Mouse (Mus musculus) thymus, postnatal 0 days (tissue): ENCODE measurements around the gene Asna1. TPM values are rescaled to one million over a fixed set of nuclear protein-coding genes. Genes with fewer than 3 reads are reported as not detected.

ENCODE experiments used
- DNase-seq: peaks from one replicate; pipeline ENCODE4 v3.0.0-alpha.2; 2015; ENCODE audit warnings: low spot score
- microRNA-seq: library from miRNA; unstranded; fragments of <30 nt; microRNA quantifications from one replicate; pipeline ENCODE4, GENCODE M21; 2016; ENCODE audit warnings: borderline number of aligned reads
- polyA plus RNA-seq: library from polyadenylated mRNA; unstranded; fragments of >200 nt; fragmentation: Nextera tagmentation; extraction: Ambion mirVana; gene quantifications from 2 replicates; pipeline ENCODE4 v1.2.1, GENCODE M21; 2015

The Asna1 gene
- polyA plus RNA-seq, 1 experiment from 2014 or later, result 90.7 TPM

DNA sequence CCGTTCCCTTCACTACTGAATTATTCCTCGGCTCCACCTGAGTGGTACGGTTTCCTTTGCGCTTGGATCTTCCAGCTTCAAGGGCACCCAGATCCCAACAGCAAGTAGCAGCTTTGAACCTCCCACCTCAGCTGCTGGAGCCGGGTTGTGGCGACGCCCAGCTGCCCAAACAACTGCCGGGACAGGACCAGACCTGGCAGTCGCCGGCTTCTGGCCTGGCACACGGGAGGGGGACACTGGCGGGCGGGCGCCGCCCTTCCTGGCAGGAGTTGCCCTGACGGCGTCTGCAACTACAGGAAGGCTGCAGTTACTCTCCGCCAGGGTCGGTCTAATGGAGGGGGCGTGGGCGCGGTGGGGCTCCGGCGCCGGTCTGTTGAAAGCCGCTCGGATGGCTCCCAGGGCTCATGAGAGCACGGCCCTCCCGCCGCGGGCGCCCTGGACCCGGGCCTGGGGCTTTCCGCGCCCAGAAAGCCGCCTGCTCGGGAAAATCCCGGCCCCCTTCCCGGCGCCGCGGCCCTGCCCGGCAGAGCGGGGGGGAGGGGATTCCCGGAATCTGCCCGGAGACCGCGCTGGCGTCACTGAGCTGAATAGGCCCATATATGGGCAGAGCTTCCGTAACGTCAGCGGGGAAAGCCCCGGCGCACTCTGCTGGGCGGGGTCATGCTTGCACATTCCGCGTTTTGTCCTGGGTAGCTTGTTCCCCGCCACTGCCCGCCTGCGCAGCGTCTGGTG is 48.9 kb downstream of the Asna1 start:
- peak; percentile 91 for DNase-seq

DNA sequence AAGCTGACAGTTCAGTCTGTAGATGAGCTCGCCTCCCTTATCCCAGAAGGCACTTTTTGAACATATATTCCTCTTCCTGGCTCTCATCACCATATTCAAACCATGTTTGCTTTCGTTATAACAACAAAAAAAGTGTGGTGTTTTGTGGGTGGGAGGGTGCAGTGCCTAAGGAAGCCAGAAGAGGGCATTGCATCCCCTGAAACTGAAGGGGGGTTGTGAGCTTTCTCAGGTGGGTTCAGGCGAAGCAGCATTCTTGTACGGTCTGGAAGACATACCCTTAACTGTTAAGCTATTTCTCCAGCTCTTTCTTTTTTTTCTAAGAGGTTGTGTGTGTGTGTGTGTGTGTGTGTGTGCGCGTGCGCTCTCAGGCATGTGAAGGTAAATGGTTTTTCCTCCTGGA is 49.6 kb downstream of the Asna1 start:
- DNase-seq, result peak; percentile 84

DNA sequence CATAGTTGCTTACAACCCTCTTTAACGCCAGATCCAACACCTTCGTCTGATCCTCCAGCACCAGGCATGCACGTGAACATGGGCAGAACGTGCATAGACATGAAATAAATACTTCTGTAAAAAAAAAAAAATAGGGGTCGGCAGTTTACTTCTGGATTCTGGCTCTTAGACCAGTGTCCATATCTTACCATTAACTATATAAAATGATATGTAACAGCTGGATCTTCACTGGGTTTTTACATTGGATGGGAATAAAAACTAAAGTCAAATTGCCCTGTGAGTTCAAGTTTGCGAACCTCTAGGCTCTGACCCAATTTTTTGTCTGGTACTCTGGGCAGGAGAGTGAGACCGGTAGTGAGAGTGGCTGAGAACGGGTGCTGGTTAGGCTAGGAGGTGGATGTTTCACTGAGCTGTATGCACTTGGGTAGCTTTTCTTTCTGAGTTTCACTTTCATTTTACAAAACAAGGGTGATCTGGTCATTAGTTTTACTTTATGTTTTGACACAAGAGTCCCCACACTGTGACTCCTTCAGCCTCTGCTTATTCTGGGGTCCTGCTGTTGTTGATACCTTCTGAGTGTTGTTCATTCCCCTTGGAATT is 50.4 kb downstream of the Asna1 start:
- no peak for DNase-seq

DNA sequence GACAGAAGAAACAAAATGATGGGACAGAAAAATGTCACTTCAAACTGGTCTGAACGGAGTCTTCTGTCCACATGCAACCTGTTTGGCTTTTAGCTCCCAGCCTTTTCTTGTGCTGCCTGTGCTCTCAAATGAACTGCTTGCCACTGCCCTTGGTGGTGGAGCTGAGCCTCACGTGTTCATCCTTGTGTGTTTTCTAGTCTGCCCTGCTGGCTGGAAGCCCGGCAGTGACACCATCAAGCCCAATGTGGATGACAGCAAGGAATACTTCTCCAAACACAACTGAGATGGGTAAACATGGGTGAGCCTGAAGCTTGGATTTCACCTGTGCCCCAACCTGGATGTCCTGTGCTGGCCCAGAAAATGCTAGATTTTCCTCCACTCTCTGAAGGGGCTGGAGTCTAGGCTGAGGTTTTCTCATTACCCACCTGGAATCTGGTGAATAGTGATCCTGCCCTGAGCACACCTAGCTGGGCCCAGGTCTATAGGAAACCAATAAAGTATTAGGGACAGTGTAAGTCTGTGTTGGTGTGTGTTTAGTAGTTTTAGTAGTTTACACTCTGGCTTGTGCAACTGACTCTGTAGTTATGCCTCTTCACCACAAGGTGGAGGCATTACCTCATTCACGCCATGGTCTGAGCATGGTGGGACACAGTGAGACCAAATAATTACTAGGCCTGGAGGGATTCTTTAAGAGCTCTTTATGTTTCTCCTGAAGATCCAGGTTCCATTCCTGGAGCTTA is 51.1 kb downstream of the Asna1 start:
- DNase-seq, result peak; percentile 70

DNA sequence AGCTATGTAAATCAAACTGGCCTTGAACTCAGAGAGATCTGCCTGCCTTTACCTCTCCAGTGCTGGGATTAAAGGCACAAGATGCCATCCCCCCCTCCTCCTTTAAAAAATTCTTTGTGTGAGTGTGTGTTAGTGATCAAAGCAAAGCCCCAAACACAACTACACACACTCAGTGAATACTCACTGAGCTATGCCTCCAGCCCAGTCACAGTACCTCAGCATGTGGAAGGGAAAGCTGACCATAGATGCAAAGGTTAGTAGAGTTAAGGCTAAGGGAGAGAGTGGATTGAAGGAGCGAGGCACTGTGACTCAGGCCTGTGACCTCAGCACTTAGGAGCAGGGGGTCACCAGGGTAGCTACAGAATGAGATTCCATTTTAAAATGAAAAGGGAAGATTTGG is 52.0 kb downstream of the Asna1 start:
- no peak for DNase-seq

DNA sequence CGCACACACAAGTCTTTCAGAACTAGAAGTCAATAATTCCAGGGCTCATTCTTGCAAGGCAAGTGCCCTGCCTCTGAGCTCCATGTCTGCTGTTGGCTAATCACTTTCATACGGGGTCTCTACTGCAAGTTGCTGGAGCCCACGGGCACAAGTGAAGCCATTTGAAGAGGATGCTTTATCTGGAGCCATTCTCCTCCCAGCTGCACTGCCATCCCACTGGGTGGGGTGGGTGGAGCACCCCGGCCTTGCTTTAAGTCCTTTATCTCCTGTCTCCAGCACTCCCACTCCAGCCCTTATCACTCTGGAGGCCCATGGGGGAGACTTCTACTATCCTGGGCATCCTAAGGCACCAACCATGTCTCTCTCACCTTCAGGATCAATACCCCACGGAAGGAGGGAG is 54.2 kb downstream of the Asna1 start:
- no peak for DNase-seq

DNA sequence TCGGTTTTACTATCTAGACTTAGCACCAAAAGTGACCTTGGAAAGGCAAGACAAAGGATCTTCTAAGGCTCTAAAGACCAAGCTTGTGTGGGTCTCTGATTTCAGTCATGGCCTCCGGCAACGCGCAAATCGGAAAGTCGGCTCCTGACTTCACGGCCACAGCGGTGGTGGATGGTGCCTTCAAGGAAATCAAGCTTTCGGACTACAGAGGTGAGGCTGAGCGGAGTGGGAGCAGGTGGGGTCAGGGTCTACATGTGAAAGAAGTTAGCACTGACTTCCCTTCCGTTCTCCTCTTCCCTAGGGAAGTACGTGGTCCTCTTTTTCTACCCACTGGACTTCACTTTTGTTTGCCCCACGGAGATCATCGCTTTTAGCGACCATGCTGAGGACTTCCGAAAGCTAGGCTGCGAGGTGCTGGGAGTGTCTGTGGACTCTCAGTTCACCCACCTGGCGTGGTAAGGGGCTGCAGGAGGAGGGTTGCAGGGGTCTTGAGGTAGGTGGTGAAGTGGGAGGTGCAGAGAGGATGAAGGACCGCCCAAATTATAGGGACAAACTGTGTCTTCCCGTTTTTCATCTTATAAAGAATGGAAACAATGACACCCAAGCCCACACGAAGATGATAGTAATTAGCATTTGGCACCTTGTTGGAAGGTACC is 54.8 kb downstream of the Asna1 start:
- no peak for DNase-seq

DNA sequence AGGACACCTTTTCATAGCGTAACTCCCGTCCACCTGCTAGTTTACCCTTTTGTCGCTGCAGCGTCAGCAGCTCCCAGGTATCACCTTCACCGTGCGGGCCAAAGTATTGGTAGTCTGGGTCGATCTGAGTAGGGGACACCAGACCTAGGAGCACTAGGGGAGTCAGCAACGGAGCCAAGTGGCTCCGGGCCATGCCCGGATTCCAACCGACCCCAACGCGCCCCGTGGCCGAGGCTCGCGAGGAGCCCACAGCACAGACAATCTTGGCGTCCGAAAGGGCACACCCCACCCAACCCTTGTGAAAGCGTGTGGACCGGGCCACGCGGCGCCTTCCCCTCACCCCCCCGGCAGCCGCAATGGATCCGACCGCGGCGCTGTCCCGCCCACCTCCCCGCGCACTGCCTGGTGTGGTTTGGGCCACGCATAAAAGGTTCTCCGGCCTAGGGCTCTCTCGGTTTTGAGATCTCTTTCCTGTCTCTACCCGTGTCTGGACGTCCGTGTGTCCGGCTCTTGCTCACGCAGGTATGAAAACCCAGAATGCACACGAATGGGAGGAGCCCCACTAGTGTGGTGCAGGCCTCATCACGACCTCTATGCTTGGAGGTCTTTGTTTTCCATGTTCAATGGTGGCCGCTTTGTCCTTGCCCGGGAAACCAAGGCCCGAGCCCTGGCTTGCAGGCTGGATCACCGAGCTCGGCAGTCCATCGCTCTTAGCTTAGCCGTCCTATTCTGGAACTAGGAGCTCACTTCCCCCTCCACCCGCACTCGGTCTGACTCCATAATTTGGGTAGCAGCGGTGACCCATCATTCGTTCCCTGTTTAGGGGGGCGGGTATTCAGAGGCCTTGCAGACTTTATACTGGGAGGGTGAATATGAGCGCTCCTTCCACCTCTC is 55.6 kb downstream of the Asna1 start, which contains the start of the genes Gm49661, Prdx2 and Rnaseh2a:
Gm49661 (minus strand) TSS at position 193 of the 894 bp plus-strand sequence.
Prdx2 (plus strand) TSS at position 347 of the 894 bp plus-strand sequence.
Rnaseh2a (minus strand) TSS at position 527 of the 894 bp plus-strand sequence.
- peak; percentile 69 for DNase-seq

DNA sequence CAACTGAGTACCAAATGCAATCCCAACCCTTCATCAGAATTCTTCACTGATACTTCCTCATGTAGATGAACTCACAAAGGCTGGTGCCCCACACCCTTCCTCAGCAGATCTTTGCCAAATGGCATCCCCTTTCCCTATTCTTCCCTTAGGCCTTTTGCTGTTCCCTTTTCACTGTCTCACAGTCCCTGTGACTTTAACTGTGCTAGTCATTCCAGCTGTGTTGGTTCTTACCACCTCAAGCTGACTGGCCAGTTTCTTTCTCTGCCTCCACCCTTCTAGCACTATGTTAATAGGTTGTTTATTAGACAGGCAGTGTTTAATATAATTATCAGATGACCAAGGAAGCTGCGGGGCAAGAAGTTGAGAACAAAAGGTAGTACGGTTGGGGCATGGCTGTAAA is 56.4 kb downstream of the Asna1 start:
- no peak for DNase-seq

Small RNA genes lying within 50 kb of the gene (microRNA-seq; reads per million reads assigned to microRNA genes)
- not detected for gene Mir7070

Other genes starting within 250 kb of the Asna1 start
- 7.2 and 11.7 TPM in 2 replicates for gene Nfix, start 224.9 kb downstream of the Asna1 start, polyA plus RNA-seq
- 4.0 and 4.4 TPM in 2 replicates for gene Dand5, start 202.5 kb downstream of the Asna1 start, polyA plus RNA-seq
- gene Gadd45gip1, start 193.8 kb downstream of the Asna1 start, polyA plus RNA-seq, result 56.4 and 57.4 TPM in 2 replicates
- 120 and 141 TPM in 2 replicates for gene Rad23a, start 184.6 kb downstream of the Asna1 start, polyA plus RNA-seq
- gene Calr, start 178.3 kb downstream of the Asna1 start, polyA plus RNA-seq, result 383 and 479 TPM in 2 replicates
- 92.4 and 93.1 TPM in 2 replicates for gene Farsa, start 168.3 kb downstream of the Asna1 start, polyA plus RNA-seq
- gene Syce2, start 153.2 kb downstream of the Asna1 start, polyA plus RNA-seq, result 104 and 110 TPM in 2 replicates
- 27.1 and 29.1 TPM in 2 replicates for gene Gcdh, start 131.4 kb downstream of the Asna1 start, polyA plus RNA-seq
- gene Klf1, start 123.4 kb downstream of the Asna1 start, polyA plus RNA-seq, result 0.37 and 0.43 TPM in 2 replicates
- 12.8 and 12.9 TPM in 2 replicates for gene Dnase2a, start 116.7 kb downstream of the Asna1 start, polyA plus RNA-seq
- gene Mast1, start 87.9 kb downstream of the Asna1 start, polyA plus RNA-seq, result 0.08 and 0.22 TPM in 2 replicates
- 0.10 and 0.23 TPM in 2 replicates for gene Rtbdn, start 78.3 kb downstream of the Asna1 start, polyA plus RNA-seq
- gene Gm49661, start 55.8 kb downstream of the Asna1 start, polyA plus RNA-seq, result not detected in 2 replicates
- gene Prdx2, start 55.7 kb downstream of the Asna1 start, polyA plus RNA-seq, result 450 and 476 TPM in 2 replicates
- 150 TPM in 2 replicates for gene Rnaseh2a, start 55.5 kb downstream of the Asna1 start, polyA plus RNA-seq
- 71.2 and 71.6 TPM in 2 replicates for gene Junb, start 46.6 kb downstream of the Asna1 start, polyA plus RNA-seq
- gene Hook2, start 34.7 kb downstream of the Asna1 start, polyA plus RNA-seq, result 14.9 and 16.0 TPM in 2 replicates
- 0.12 TPM in 1 of 2 replicates, not detected in the other for gene Best2, start 10.8 kb downstream of the Asna1 start, polyA plus RNA-seq
- gene Trir, start 1.5 kb upstream of the Asna1 start, polyA plus RNA-seq, result 172 and 191 TPM in 2 replicates
- 27.4 and 29.0 TPM in 2 replicates for gene Tnpo2, start 11.6 kb upstream of the Asna1 start, polyA plus RNA-seq
- gene Fbxw9, start 34.8 kb upstream of the Asna1 start, polyA plus RNA-seq, result 15.0 and 18.0 TPM in 2 replicates
- not detected in 2 replicates for gene Gm5741, start 42.7 kb upstream of the Asna1 start, polyA plus RNA-seq
- gene Dhps, start 46.5 kb upstream of the Asna1 start, polyA plus RNA-seq, result 78.0 and 80.5 TPM in 2 replicates
- 142 and 149 TPM in 2 replicates for gene Wdr83os, start 55.5 kb upstream of the Asna1 start, polyA plus RNA-seq
- 53.4 and 54.2 TPM in 2 replicates for gene Wdr83, start 56.0 kb upstream of the Asna1 start, polyA plus RNA-seq
- 64.0 and 68.4 TPM in 2 replicates for gene Man2b1, start 58.0 kb upstream of the Asna1 start, polyA plus RNA-seq
- gene Zfp791, start 97.8 kb upstream of the Asna1 start, polyA plus RNA-seq, result 0.50 and 0.53 TPM in 2 replicates
- 0.05 TPM in 1 of 2 replicates, not detected in the other for gene Cks1brt, start 126.6 kb upstream of the Asna1 start, polyA plus RNA-seq
- not detected in 2 replicates for gene Olfr371, start 200.7 kb upstream of the Asna1 start, polyA plus RNA-seq